Mouse (Mus musculus): ENCODE data around the gene Podxl2. TPM values are rescaled to one million over a fixed set of nuclear protein-coding genes. Genes with fewer than 3 reads are reported as not detected.
A peak's percentile ranks its signal among the peaks of the same experiment; 100 is the strongest.

Podxl2 gene
- polyA plus RNA-seq, 1 experiment from 2014 or later, result 126 TPM

DNA sequence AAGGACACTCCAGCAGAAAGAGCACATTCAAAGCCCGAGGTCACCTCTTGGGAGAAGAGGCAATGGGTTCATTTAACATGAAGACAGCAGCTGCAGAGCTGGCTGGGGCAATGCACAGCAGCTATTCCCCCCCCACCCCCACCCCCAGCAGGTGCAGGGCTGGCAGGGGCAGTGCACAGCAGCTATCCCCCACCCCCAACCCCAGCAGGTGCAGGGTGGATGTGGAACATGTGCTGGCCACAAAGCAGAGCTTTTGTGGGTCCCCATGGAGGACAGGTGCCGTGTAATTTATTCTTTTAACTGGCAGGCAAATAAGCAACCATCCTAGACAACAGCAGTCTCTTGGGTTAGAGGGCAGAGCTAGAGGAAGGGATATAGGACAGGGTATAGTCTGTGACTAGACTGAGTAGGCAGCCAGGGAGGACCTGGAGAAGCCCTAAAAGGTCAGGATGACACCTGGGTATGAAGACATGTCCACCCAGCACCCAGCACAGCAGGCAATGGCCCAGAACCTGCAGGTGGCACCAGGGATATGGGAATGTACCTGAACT, 11.6 kb upstream of the Podxl2 start:
- Histone ChIP-seq H3K36me3 (peaks cover 94% of the 10 kb centered on the region), H3K27me3 (no peaks in the 10 kb centered on the region), H3K27ac (replicated peaks) (no peak overlapping the region), H3K9ac (no peak overlapping the region), H3K4me1 (no peaks in the 10 kb centered on the region), H3K9me3 (replicated peaks) (no peaks in the 10 kb centered on the region), H3K4me2 (replicated peaks) (no peak overlapping the region), H3K4me3 (replicated peaks) (no peak overlapping the region)
- ATAC-seq (ENCODE audit: insufficient number of reproducible peaks, low FRiP score, low TSS enrichment, low read depth), result peak; percentile 53; the same call in 1 of the 2 replicates
- WGBS, result 62% methylated on average over 2 of the region's 2 CpGs

GRCm38 (mm10) chr6:88885644-88886416, 11.0 kb upstream of the Podxl2 start:
- Histone ChIP-seq H3K36me3 (peaks cover 87% of the 10 kb centered on the region), H3K9me3 (replicated peaks) (no peaks in the 10 kb centered on the region), H3K4me1 (no peaks in the 10 kb centered on the region), H3K4me3 (replicated peaks) (no peak overlapping the region), H3K27me3 (no peaks in the 10 kb centered on the region), H3K9ac (no peak overlapping the region), H3K4me2 (replicated peaks) (no peak overlapping the region), H3K27ac (replicated peaks) (no peak overlapping the region)
- 88% methylated on average over 12 of the region's 12 CpGs for WGBS
- no peak for ATAC-seq (ENCODE audit: insufficient number of reproducible peaks, low FRiP score, low TSS enrichment, low read depth)

DNA sequence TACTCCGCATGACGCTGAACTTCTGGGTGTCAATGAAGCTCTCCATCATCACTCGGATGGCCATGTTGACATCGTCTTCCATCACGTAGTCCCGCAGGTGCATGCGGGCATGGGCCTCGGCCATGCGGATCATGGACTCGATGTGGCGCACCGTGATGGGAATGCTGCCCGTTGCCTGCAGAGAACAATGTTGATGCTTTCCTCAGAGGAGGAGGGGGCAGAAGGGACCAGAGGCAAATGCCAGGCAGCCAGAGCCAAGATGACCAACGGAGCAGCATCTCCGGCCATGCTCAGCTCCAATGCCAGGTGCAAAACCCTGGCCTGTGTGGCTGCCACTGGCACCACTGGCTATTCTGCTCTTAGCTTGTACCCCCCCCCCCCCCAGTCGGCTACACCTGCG, 9.8 kb upstream of the Podxl2 start:
- ATAC-seq (ENCODE audit: insufficient number of reproducible peaks, low FRiP score, low TSS enrichment, low read depth), result no peak
- WGBS, result 96% methylated on average over 17 of the region's 17 CpGs
- no peaks in the 10 kb centered on the region for H3K9me3 ChIP-seq (replicated peaks)
- H3K4me2 ChIP-seq (replicated peaks), result no peak overlapping the region
- H3K4me1 ChIP-seq, result no peaks in the 10 kb centered on the region
- no peaks in the 10 kb centered on the region for H3K27me3 ChIP-seq
- H3K36me3 ChIP-seq, result peaks cover 76% of the 10 kb centered on the region
- no peak overlapping the region for H3K9ac ChIP-seq
- no peak overlapping the region for H3K4me3 ChIP-seq (replicated peaks)
- H3K27ac ChIP-seq (replicated peaks), result no peak overlapping the region

DNA sequence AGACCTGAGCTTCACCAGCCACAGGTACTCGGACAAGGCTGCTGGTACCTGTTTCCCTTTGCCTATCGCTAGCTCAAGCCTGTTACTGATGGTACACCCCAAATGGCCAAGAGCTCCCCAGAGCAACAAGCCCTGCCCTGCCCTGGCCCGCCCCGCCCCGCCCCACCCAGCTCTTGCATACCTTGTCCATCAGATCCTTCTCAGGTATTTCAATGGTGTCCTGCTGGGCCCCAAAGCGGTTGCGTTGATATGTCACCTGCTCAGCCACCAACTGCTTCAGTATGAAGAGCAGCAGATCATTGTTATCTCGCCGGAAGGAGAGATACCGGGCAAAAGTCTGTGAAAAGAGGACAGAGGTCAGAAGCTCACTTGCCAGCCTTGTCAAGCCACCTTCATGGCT, 9.4 kb upstream of the Podxl2 start:
- no peaks in the 10 kb centered on the region for H3K4me1 ChIP-seq
- no peak overlapping the region for H3K4me2 ChIP-seq (replicated peaks)
- peaks cover 71% of the 10 kb centered on the region for H3K36me3 ChIP-seq
- H3K27ac ChIP-seq (replicated peaks), result no peak overlapping the region
- WGBS, result 81% methylated on average over 10 of the region's 10 CpGs
- no peaks in the 10 kb centered on the region for H3K9me3 ChIP-seq (replicated peaks)
- ATAC-seq (ENCODE audit: insufficient number of reproducible peaks, low FRiP score, low TSS enrichment, low read depth), result no peak
- no peaks in the 10 kb centered on the region for H3K27me3 ChIP-seq
- H3K9ac ChIP-seq, result no peak overlapping the region
- H3K4me3 ChIP-seq (replicated peaks), result no peak overlapping the region

DNA sequence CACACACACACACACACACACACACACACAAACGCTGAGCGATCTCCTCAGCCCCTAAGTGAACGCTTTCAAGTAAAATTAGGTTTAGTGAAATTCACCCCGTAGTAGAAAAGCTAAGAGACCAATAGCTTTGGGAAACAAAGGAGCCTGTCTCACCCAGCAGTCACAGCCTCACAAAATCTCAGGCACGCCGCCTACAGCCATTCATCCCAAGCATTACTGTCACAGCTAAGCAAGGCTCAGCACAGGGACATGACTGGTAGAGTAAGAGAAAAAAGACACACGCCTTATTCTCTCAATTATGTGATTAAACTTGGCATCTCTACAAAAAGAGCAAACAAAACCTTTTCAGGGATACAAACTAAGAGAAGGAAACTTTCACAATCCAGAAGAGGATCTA, 6.5 kb upstream of the Podxl2 start:
- Histone ChIP-seq H3K4me1 (no peaks in the 10 kb centered on the region), H3K9me3 (replicated peaks) (no peaks in the 10 kb centered on the region), H3K27me3 (no peaks in the 10 kb centered on the region), H3K4me3 (replicated peaks) (no peak overlapping the region), H3K9ac (no peak overlapping the region), H3K4me2 (replicated peaks) (no peak overlapping the region), H3K27ac (replicated peaks) (no peak overlapping the region), H3K36me3 (peaks cover 43% of the 10 kb centered on the region)
- 83% methylated on average over 7 of the region's 7 CpGs for WGBS
- no peak for ATAC-seq (ENCODE audit: insufficient number of reproducible peaks, low FRiP score, low TSS enrichment, low read depth)

- H3K9ac ChIP-seq, result no peak overlapping the region
- peaks cover 6% of the 10 kb centered on the region for H3K4me1 ChIP-seq
Observed at GRCm38 (mm10) chr6:88879471-88879870, 4.6 kb upstream of the Podxl2 start.

DNA sequence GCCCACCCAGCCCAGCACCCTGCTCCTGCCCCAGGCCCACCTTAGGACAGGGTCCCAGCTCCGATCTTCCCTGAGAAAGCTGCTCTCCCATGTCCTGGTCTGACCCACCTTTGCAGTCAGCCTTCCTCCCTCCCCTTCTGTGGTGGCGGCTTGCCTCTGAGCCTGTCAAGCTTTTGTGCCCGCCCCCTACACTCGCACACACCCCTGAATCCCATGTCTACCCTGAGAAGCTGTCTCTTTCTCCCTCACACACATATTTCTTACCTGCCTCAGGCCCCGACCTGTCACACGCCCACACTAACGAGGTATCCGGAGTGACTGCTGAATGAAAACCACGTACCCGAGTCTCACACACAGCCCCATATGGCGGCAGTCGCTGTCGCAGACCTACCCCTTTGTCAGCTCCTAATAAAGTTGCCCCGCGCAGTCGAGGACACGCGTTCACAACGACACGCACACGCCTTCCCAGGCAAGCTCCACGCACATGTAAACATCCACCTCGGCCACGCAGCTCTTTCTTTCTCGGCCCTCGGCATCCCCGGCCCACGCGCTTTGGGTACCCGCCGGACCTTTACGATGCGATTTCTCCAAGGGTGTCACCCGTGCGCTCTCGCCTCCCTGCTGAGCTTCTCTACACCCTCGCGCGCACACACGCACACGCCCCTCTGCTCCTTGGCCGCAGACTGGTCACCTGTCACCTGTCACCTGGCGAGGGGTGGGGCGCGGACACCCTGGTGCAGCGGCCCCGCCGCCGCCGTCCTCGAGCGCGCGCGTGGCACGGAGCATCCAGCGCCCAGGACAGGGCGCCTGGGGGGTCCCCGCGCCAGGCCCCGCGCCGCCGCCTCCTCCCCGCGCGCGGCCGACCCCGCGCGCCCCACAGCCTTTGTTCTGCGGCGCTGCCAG, 628 bp downstream of the Podxl2 start:
- no peaks in the 10 kb centered on the region for H3K27me3 ChIP-seq
- H3K4me3 ChIP-seq (replicated peaks), result peak overlapping the region; percentile 76
- H3K27ac ChIP-seq (replicated peaks), result peak overlapping the region; percentile 51; the same call in 1 of the 2 replicates
- peak; percentile 46 for ATAC-seq (ENCODE audit: insufficient number of reproducible peaks, low FRiP score, low TSS enrichment, low read depth)
- H3K4me1 ChIP-seq, result peaks cover 43% of the 10 kb centered on the region
- H3K9me3 ChIP-seq (replicated peaks), result no peaks in the 10 kb centered on the region
- 2% methylated on average over 70 of the region's 74 CpGs for WGBS
- peak overlapping the region; percentile 78 for H3K9ac ChIP-seq
- H3K4me2 ChIP-seq (replicated peaks), result peak overlapping the region; percentile 97
- H3K36me3 ChIP-seq, result no peaks in the 10 kb centered on the region

More at GRCm38 (mm10) chr6:88879471-88879870, 4.6 kb upstream of the Podxl2 start:
- Histone ChIP-seq H3K27ac (replicated peaks) (no peak overlapping the region), H3K36me3 (peaks cover 24% of the 10 kb centered on the region), H3K9me3 (replicated peaks) (no peaks in the 10 kb centered on the region), H3K27me3 (no peaks in the 10 kb centered on the region), H3K4me3 (replicated peaks) (no peak overlapping the region), H3K4me2 (replicated peaks) (no peak overlapping the region)
- no peak for ATAC-seq (ENCODE audit: insufficient number of reproducible peaks, low FRiP score, low TSS enrichment, low read depth)
- 62% methylated on average over 4 of the region's 4 CpGs for WGBS

DNA sequence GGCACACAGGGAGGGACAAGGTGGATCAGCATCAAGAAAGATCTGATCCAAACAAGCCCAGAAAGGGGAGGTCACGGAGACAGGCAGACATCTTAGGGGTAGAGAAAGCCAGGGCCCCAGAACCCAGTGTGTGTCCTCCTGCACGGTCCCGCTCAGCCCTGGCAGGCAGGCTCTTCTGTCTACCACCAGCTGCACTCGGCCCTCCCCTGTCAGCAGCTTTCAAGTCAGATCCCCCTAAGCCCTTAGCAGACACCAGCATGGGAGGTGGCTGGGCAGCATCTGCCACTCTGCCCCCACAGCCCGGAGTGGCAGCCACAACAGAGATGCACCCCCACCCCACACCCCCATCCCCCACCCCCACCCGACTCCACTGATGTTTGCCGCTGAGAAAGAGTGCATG, 2.0 kb downstream of the Podxl2 start:
- H3K27ac ChIP-seq (replicated peaks), result no peak overlapping the region
- H3K36me3 ChIP-seq, result no peaks in the 10 kb centered on the region
- no peak for ATAC-seq (ENCODE audit: insufficient number of reproducible peaks, low FRiP score, low TSS enrichment, low read depth)
- H3K9me3 ChIP-seq (replicated peaks), result no peaks in the 10 kb centered on the region
- no peak overlapping the region for H3K4me3 ChIP-seq (replicated peaks)
- no peaks in the 10 kb centered on the region for H3K27me3 ChIP-seq
- peak overlapping the region; percentile 97; the same call in 1 of the 2 replicates for H3K4me2 ChIP-seq (replicated peaks)
- H3K9ac ChIP-seq, result no peak overlapping the region
- WGBS, result 33% methylated on average over 7 of the region's 7 CpGs
- peaks cover 43% of the 10 kb centered on the region for H3K4me1 ChIP-seq

DNA sequence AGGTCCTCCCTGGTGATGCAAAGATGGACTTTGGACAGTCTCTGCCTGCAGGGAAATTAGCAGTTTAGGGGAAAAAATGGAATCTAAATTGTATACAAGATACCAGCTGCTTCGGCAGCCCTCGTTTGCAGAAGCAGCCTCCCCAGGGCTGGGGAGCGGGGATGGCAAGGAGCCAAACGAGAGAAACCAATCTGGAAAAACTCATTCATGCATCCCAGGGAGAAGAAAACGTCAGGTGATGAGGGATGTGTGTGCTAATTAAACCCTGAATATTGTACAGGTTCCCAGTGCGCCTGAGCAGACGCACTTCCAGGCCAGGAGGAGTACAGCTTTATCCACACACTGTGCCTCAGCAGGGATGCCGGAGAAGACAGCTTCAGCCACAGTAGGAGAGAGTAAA, 3.3 kb downstream of the Podxl2 start:
- Histone ChIP-seq H3K27ac (replicated peaks) (0 out of 2 replicates have a peak overlapping the region, but pooled peaks have one; percentile 22), H3K9me3 (replicated peaks) (no peaks in the 10 kb centered on the region), H3K27me3 (no peaks in the 10 kb centered on the region), H3K36me3 (no peaks in the 10 kb centered on the region), H3K4me3 (replicated peaks) (no peak overlapping the region), H3K4me1 (peaks cover 43% of the 10 kb centered on the region), H3K4me2 (replicated peaks) (no peak overlapping the region), H3K9ac (no peak overlapping the region)
- no peak for ATAC-seq (ENCODE audit: insufficient number of reproducible peaks, low FRiP score, low TSS enrichment, low read depth)
- WGBS, result 28% methylated on average over 8 of the region's 8 CpGs

GRCm38 (mm10) chr6:88870594-88870993, 4.2 kb downstream of the Podxl2 start:
- Histone ChIP-seq H3K4me1 (peaks cover 43% of the 10 kb centered on the region), H3K27me3 (no peaks in the 10 kb centered on the region), H3K9ac (no peak overlapping the region), H3K4me3 (replicated peaks) (no peak overlapping the region), H3K4me2 (replicated peaks) (no peak overlapping the region), H3K36me3 (no peaks in the 10 kb centered on the region), H3K9me3 (replicated peaks) (no peaks in the 10 kb centered on the region), H3K27ac (replicated peaks) (no peak overlapping the region)
- no peak for ATAC-seq (ENCODE audit: insufficient number of reproducible peaks, low FRiP score, low TSS enrichment, low read depth)
- WGBS, result 63% methylated on average over 4 of the region's 4 CpGs

GRCm38 (mm10) chr6:88869459-88869858, 5.4 kb downstream of the Podxl2 start:
- Histone ChIP-seq H3K4me3 (replicated peaks) (no peak overlapping the region), H3K4me1 (peaks cover 37% of the 10 kb centered on the region), H3K4me2 (replicated peaks) (no peak overlapping the region), H3K27ac (replicated peaks) (no peak overlapping the region), H3K36me3 (peaks cover 2% of the 10 kb centered on the region; the same call in 1 of the 2 replicates), H3K9ac (no peak overlapping the region), H3K9me3 (replicated peaks) (no peaks in the 10 kb centered on the region), H3K27me3 (no peaks in the 10 kb centered on the region)
- 89% methylated on average over 7 of the region's 7 CpGs for WGBS
- ATAC-seq (ENCODE audit: insufficient number of reproducible peaks, low FRiP score, low TSS enrichment, low read depth), result no peak

Measured in embryonic facial prominence, embryonic 15.5 days (tissue).